Mouse (Mus musculus) midbrain, embryonic 10.5 days (tissue): ENCODE data around the gene Slc25a10. TPM values are rescaled to one million over a fixed set of nuclear protein-coding genes. Genes with fewer than 3 reads are reported as not detected.

Experiments
- DNase-seq: peaks from one replicate; pipeline ENCODE4 v3.0.0-alpha.2; 2017; ENCODE audit warnings: low spot score
- H3K27ac ChIP-seq: fragments of 300-500 bp; sonication (generic); replicated peaks from 2 replicates; pipeline ENCODE4 v1.5.1; 2016; ENCODE audit warnings: mild to moderate bottlenecking
- H3K27me3 ChIP-seq: fragments of 300-500 bp; sonication (generic); 2 replicates; pipeline ENCODE4 v1.6.1; 2016; ENCODE audit warnings: low read depth, mild to moderate bottlenecking; ENCODE audit not compliant: poor library complexity, severe bottlenecking
- H3K36me3 ChIP-seq: fragments of 300-500 bp; sonication (generic); 2 replicates; pipeline ENCODE4 v1.6.1; 2016; ENCODE audit warnings: mild to moderate bottlenecking, moderate library complexity
- H3K4me1 ChIP-seq: fragments of 300-500 bp; sonication (generic); 2 replicates; pipeline ENCODE4 v1.6.1; 2016
- H3K4me3 ChIP-seq: fragments of 300-500 bp; sonication (generic); 2 replicates; pipeline ENCODE4 v1.5.1; 2016; ENCODE audit warnings: mild to moderate bottlenecking, moderate library complexity
- H3K9me3 ChIP-seq: fragments of 300-500 bp; sonication (generic); replicated peaks from 2 replicates; pipeline ENCODE4 v1.6.1; 2016; ENCODE audit warnings: mild to moderate bottlenecking
- WGBS: fragments of 180-500 bp; shearing (Covaris S2); methylation state at CpG from one replicate; pipeline ENCODE4 v1.1.7; 2016; 5-methylcytosine and 5-hydroxymethylcytosine counted together
- polyA plus RNA-seq: library from polyadenylated mRNA; unstranded; fragments of >200 nt; fragmentation: Nextera tagmentation; extraction: Ambion mirVana; gene quantifications from 2 replicates; pipeline ENCODE4 v1.2.1, GENCODE M21; 2016

Slc25a10 gene
- polyA plus RNA-seq, 1 experiment from 2014 or later: 53.4 TPM

- DNase-seq: no peak
- Histone ChIP-seq H3K4me1 (peaks cover 8% of the 10 kb centered on the region; the same call in 1 of the 2 replicates), H3K36me3 (no peaks in the 10 kb centered on the region), H3K4me3 (no peak overlapping the region), H3K27ac (no peak overlapping the region), H3K9me3 (no peaks in the 10 kb centered on the region), H3K27me3 (no peaks in the 10 kb centered on the region)
- WGBS: 77% methylated on average over 9 of the region's 9 CpGs
These were observed 28.9 kb downstream of the Slc25a10 start for GRCm38 (mm10) chr11:120520498-120520897.

GRCm38 (mm10) chr11:120520967-120521540 lies 29.4 kb downstream of the Slc25a10 start:
- Histone ChIP-seq H3K36me3 (no peaks in the 10 kb centered on the region), H3K4me1 (peaks cover 5% of the 10 kb centered on the region; the same call in 1 of the 2 replicates), H3K9me3 (no peaks in the 10 kb centered on the region), H3K4me3 (no peak overlapping the region), H3K27me3 (no peaks in the 10 kb centered on the region), H3K27ac (no peak overlapping the region)
- 85% methylated on average over 5 of the region's 5 CpGs for WGBS
- DNase-seq: no peak

GRCm38 (mm10) chr11:120522581-120522980 lies 30.9 kb downstream of the Slc25a10 start:
- Histone ChIP-seq H3K4me1 (peaks cover 5% of the 10 kb centered on the region; the same call in 1 of the 2 replicates), H3K4me3 (no peak overlapping the region), H3K36me3 (no peaks in the 10 kb centered on the region), H3K27me3 (peaks cover under 1% of the 10 kb centered on the region; the same call in 1 of the 2 replicates), H3K27ac (no peak overlapping the region), H3K9me3 (no peaks in the 10 kb centered on the region)
- 90% methylated on average over 8 of the region's 8 CpGs for WGBS
- DNase-seq: no peak

- DNase-seq: no peak
- H3K27ac ChIP-seq: no peak overlapping the region
- H3K27me3 ChIP-seq: peaks cover 35% of the 10 kb centered on the region
- 88% methylated on average over 2 of the region's 2 CpGs for WGBS
- no peaks in the 10 kb centered on the region for H3K9me3 ChIP-seq
- peaks cover 9% of the 10 kb centered on the region for H3K4me1 ChIP-seq
- no peak overlapping the region for H3K4me3 ChIP-seq
- no peaks in the 10 kb centered on the region for H3K36me3 ChIP-seq
These were observed 34.3 kb downstream of the Slc25a10 start for GRCm38 (mm10) chr11:120525959-120526358.

GRCm38 (mm10) chr11:120527690-120528354 lies 36.2 kb downstream of the Slc25a10 start:
- peaks cover 53% of the 10 kb centered on the region for H3K27me3 ChIP-seq
- H3K27ac ChIP-seq: no peak overlapping the region
- WGBS: 84% methylated on average over 9 of the region's 9 CpGs

GRCm38 (mm10) chr11:120528903-120529302 lies 37.3 kb downstream of the Slc25a10 start:
- 50% methylated on average over 4 of the region's 4 CpGs for WGBS
- Histone ChIP-seq H3K27ac (no peak overlapping the region), H3K4me1 (peaks cover 13% of the 10 kb centered on the region), H3K27me3 (peaks cover 61% of the 10 kb centered on the region), H3K9me3 (no peaks in the 10 kb centered on the region), H3K4me3 (no peak overlapping the region), H3K36me3 (no peaks in the 10 kb centered on the region)
- no peak for DNase-seq

More at GRCm38 (mm10) chr11:120527690-120528354, 36.2 kb downstream of the Slc25a10 start:
- no peaks in the 10 kb centered on the region for H3K9me3 ChIP-seq
- no peak for DNase-seq
- H3K4me1 ChIP-seq: peaks cover 13% of the 10 kb centered on the region
- H3K4me3 ChIP-seq: no peak overlapping the region
- H3K36me3 ChIP-seq: no peaks in the 10 kb centered on the region

GRCm38 (mm10) chr11:120530085-120530964 lies 38.7 kb downstream of the Slc25a10 start, which contains the start of gene Gcgr:
TSS of gene Gcgr (plus strand) at chr11:120530699.
- H3K4me1 ChIP-seq: peaks cover 13% of the 10 kb centered on the region
- peak; percentile 50 for DNase-seq
- H3K4me3 ChIP-seq: peak within 1 kb of the TSS; percentile 50
- 8% methylated on average over 62 of the region's 62 CpGs for WGBS
- H3K36me3 ChIP-seq: no peaks in the 10 kb centered on the region
- H3K27ac ChIP-seq: peak within 1 kb of the TSS; percentile 63; the same call in 1 of the 2 replicates
- no peaks in the 10 kb centered on the region for H3K9me3 ChIP-seq
- peaks cover 65% of the 10 kb centered on the region for H3K27me3 ChIP-seq

- Histone ChIP-seq H3K4me3 (0 out of 2 replicates have a peak overlapping the region, but pooled peaks have one; percentile 11), H3K4me1 (peaks cover 13% of the 10 kb centered on the region), H3K36me3 (no peaks in the 10 kb centered on the region), H3K27ac (no peak overlapping the region), H3K9me3 (no peaks in the 10 kb centered on the region), H3K27me3 (peaks cover 69% of the 10 kb centered on the region)
- 32% methylated on average over 9 of the region's 9 CpGs for WGBS
- DNase-seq: no peak
These were observed 40.0 kb downstream of the Slc25a10 start for GRCm38 (mm10) chr11:120531646-120532045.

- WGBS: 87% methylated on average over 8 of the region's 8 CpGs
These were observed 42.5 kb downstream of the Slc25a10 start for GRCm38 (mm10) chr11:120534093-120534492.

GRCm38 (mm10) chr11:120535145-120535544 lies 43.5 kb downstream of the Slc25a10 start:
- peaks cover 47% of the 10 kb centered on the region for H3K27me3 ChIP-seq
- no peak overlapping the region for H3K27ac ChIP-seq
- peaks cover 31% of the 10 kb centered on the region for H3K4me1 ChIP-seq
- DNase-seq: no peak
- H3K9me3 ChIP-seq: no peaks in the 10 kb centered on the region
- H3K4me3 ChIP-seq: no peak overlapping the region; the same call in 1 of the 2 replicates
- 78% methylated on average over 3 of the region's 3 CpGs for WGBS
- H3K36me3 ChIP-seq: no peaks in the 10 kb centered on the region

More at GRCm38 (mm10) chr11:120534093-120534492, 42.5 kb downstream of the Slc25a10 start:
- H3K36me3 ChIP-seq: no peaks in the 10 kb centered on the region
- peaks cover 57% of the 10 kb centered on the region for H3K27me3 ChIP-seq
- no peak overlapping the region for H3K27ac ChIP-seq
- peaks cover 21% of the 10 kb centered on the region for H3K4me1 ChIP-seq
- no peak for DNase-seq
- no peaks in the 10 kb centered on the region for H3K9me3 ChIP-seq
- no peak overlapping the region for H3K4me3 ChIP-seq

GRCm38 (mm10) chr11:120535804-120536203 lies 44.2 kb downstream of the Slc25a10 start:
- no peaks in the 10 kb centered on the region for H3K36me3 ChIP-seq
- peaks cover 40% of the 10 kb centered on the region for H3K27me3 ChIP-seq
- H3K27ac ChIP-seq: no peak overlapping the region
- 84% methylated on average over 3 of the region's 3 CpGs for WGBS
- no peak overlapping the region for H3K4me3 ChIP-seq
- H3K9me3 ChIP-seq: no peaks in the 10 kb centered on the region
- H3K4me1 ChIP-seq: peaks cover 31% of the 10 kb centered on the region
- DNase-seq: no peak

GRCm38 (mm10) chr11:120538485-120538884 lies 46.8 kb downstream of the Slc25a10 start:
- H3K4me3 ChIP-seq: no peak overlapping the region
- DNase-seq: no peak
- peak overlapping the region; percentile 79; the same call in 1 of the 2 replicates for H3K27ac ChIP-seq

More at GRCm38 (mm10) chr11:120538485-120538884, 46.8 kb downstream of the Slc25a10 start:
- Histone ChIP-seq H3K9me3 (no peaks in the 10 kb centered on the region), H3K27me3 (peaks cover 13% of the 10 kb centered on the region), H3K4me1 (peaks cover 27% of the 10 kb centered on the region), H3K36me3 (peaks cover 18% of the 10 kb centered on the region)
- WGBS: 81% methylated on average over 3 of the region's 3 CpGs
